Mouse (Mus musculus) embryonic stem cell, embryonic (primary cell): Measurements from ENCODE around the gene Hps3.
"Not testable (repeated sequence)": the region's sequence is repeated elsewhere in the genome, so short reads cannot be mapped to it uniquely, and the experiment has no call there.

Experiments used
- CTCF ChIA-PET, 4 experiments: fragments of 300-600 bp in 2 of 4; fragments of 350-600 bp in 2 of 4; sonication (Branson Sonifier 250); formaldehyde crosslinking; loops; one replicate each; lab custom pipeline; 2022; ENCODE audit warnings: inconsistent platforms in 2 of 4; lab: Charles Lee
- POLR2A ChIA-PET, 4 experiments: fragments of 300-600 bp in 2 of 4; fragments of 350-600 bp in 2 of 4; sonication (Branson Sonifier 250); formaldehyde crosslinking; loops; one replicate each; lab custom pipeline; 2022; ENCODE audit warnings: antibody characterized with exemption in 4 of 4, inconsistent platforms in 1 of 4; lab: Charles Lee

Hps3 gene

DNA sequence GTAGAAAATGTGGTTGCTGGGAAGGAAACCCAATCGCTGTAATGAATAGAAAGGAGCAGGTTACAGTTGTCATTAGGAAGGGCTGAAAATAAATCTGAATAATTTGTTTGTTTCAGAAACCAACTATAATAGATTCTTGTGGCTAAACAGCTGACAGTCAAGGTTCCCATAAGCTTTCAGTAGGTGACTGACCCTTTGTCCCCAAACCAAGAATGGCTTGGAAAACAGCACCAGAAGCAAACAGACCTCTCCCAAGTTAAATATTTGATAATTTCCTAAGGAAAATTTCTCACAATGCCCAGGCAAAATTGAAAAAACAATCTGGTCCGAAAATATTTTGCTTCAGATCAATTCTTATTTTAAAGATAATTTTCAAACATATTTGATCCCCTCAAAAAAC is 73.8 kb downstream of the Hps3 start:
- POLR2A ChIA-PET, result no interaction called here
- CTCF ChIA-PET, result no interaction called here

DNA sequence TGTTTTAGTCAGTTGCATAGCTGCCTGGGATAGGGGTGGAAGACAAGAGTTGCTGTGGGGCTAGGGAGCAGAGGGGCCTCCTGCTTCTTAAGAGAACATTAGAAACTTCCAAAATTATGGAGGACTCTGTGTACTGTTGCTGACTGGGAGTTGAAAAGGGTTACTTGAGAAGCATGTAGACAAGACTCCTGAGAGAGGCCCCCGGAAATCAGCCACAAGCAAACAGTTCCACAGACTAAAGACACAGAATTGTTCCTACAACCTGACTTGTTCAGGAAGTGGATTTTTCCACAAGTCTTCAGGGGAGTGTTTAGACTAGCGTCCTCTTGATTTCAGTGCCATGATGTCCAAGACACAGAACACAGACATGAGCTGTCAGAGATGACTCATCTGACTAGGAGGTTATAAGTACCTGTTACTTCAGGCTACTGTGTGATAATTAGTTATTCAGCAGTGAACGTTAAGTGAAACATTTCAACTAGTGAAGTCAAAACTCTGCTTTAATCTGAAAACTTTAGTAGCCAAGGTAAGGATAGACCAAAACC is 74.5 kb downstream of the Hps3 start:
- POLR2A ChIA-PET, result no interaction called here

DNA sequence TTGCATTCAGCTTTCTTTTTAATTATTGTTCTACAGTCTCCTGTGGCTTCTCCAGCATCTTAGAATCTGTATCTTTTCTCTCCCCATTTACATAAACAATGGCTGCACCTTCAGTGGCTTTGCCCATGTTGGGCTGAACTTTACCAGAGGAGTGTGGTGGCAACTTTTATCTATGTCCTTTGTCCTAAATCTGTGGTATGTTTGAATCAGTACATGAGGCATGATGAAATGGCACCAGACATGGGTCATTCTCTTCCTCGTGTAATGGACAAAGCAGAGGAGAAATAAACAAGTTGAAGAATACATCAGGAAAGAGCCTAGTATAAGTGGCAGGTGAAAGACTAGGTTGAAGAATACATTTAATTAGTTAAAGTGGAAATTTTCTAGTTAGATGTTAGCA is 76.1 kb downstream of the Hps3 start:
- CTCF ChIA-PET, result no interaction called here

More for the DNA sequence above, 74.5 kb downstream of the Hps3 start:
- CTCF ChIA-PET, result no interaction called here

DNA sequence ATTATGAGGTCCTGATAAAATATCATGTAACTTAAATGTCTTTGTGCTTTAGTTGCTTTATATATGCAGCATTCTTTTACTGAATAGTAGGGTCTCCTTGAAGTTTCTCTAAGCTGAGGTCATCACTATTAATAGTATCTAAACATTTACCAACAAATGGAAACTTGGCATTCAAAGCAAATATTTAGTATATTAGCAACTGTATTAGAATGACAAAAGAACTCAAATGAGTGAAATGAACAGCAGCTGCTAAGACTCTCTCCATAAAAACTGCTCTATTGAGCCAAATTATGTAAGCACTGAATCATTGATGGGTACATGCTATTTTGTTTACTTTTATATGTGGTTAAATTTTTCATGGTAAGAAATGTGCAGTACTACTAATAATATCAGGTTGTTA is 77.1 kb downstream of the Hps3 start:
- ChIA-PET CTCF (no interaction called here), POLR2A (no interaction called here)

More for the DNA sequence above, 76.1 kb downstream of the Hps3 start:
- POLR2A ChIA-PET, result no interaction called here

DNA sequence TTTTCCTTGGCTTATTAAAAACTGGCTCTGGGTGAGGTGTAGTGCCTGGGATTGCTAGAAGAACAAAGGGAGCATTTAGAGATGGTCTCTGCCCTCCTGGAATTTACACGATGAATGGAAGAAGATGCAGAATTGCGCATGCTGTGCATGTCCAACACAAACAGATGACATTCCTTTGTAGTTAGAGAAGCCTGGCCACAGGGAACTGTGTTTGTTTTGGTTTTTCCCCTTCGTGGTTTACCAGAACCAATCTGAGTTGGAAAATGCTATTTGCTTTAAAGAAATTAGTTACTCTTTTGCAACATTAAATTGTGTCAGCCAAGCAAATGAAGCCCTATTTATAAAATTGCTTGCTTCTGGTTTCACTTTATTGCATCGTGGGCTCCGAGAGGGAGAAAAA is 78.2 kb downstream of the Hps3 start, which contains the start of gene Cp:
Gene Cp, plus strand, starts transcription at position 170 of the 400 bp plus-strand sequence.
- ChIA-PET CTCF (no interaction called here), POLR2A (no interaction called here)

DNA sequence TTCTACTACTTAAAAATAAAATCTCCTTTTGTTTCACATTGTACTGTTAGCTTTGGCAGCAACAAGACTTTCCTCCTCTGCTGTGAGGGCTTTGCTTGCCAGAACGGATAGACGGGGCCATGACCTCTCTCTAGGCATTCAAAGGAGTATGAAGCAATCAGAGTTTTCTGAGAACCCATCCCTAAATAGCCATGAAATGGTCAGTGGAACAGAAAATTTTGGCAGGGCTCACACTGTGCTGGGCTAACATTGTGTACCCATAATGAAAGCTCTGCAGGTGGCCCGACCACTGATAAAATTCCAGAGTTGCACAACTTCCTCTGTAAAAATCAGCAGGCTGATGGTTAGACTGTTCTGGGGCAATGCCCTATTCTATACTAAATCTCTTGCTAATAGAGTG is 81.2 kb downstream of the Hps3 start:
- POLR2A ChIA-PET, result interaction anchor here in 1 of 4 experiments (0.6 to 0.9 kb wide), 2 partner anchors 9 to 112 kb away, joined by 3 to 5 read pairs; no protein-coding TSS in a partner anchor
- CTCF ChIA-PET, result no interaction called here

DNA sequence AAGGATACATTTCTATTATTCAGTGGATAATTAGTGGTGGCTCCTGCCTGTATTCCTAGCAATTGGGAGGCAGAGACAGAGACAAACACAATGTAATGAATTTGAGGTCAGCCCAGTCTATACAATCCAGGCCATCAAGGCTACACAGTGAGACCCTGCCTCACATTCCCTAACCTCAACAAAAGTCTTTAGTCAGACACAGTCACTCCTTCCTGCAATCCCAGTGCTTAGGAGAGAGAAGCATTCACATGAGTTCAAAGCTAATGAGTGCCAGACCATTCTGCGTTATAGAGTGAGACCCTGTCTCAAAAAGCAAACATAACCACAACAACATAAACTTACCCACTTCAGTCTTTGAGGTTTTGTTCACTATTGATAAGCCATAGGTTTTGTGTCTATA is 81.7 kb downstream of the Hps3 start:
- POLR2A ChIA-PET, result no interaction called here
- CTCF ChIA-PET, result no interaction called here

DNA sequence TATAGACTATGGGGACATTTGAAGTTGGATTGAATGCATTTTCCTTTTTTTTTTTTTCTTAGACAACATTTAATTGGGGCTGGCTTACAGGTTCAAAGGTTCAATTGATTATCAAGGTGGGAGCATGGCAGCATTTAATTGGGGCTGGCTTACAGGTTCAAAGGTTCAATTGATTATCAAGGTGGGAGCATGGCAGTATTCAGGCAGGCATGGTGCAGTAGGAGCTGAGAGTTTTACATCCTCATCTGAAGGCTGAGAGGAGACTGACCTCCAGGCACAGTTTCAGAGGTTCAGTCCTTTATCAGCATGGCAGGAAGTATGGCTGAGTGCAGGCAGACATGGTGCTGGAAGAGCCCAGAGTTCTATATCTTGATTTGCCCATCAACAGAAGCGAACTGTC is 85.7 kb downstream of the Hps3 start:
- CTCF ChIA-PET, POLR2A ChIA-PET: not testable (repeated sequence)

DNA sequence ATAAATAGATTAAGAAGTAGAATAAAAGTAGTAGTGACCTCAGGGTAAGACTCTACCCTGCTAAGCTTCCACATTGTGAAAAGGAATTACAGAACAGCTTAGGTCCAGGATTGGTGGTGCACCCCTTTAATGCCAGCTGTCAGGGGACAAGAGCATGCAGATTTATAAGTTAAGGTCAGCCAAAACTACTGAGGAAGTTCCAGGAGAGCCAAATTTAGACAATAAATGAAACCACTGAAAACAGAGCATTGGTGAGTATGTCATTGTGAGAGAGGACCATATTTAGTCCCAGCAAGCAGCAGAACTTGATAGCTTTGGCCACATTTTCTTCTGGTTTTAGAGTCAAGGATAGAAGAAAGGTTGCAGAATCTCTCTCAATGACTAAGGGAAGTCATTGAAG is 86.6 kb downstream of the Hps3 start:
- CTCF ChIA-PET, result no interaction called here
- POLR2A ChIA-PET, result interaction anchor here in 1 of 4 experiments (0.6 kb wide), 1 partner anchor 1877 kb away, joined by 3 read pairs; no protein-coding TSS in a partner anchor
